Mouse (Mus musculus): ENCODE measurements around the gene Apoa2.

The Apoa2 gene

GRCm38 (mm10) chr1:171205704-171206493 is 19.0 kb upstream of the Apoa2 start:
- DNase-seq (ENCODE audit: low spot score in 2 of 2) = no peak

- DNase-seq (ENCODE audit: low spot score in 2 of 2) = no peak
Measured at GRCm38 (mm10) chr1:171209409-171209808, 15.4 kb upstream of the Apoa2 start.

DNA sequence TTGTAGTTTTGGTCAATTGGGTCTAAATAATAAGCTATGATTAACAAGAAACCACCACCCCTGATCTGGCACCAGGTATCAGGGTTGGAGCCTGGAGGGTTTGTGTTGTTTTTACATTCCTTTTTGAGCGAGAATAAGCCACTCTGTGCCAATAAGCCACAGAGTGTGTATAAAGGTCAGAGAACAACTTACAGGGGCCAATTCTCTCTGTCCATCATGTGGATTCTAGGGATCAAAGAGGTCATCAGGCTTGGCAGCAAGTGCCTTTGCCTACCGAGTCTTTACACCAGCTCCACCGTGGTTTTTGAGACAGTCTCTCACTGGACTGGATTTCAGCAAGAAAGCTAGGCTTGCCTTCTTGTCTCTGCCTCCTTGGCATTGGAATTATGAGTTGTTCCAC is 12.0 kb upstream of the Apoa2 start:
- DNase-seq (ENCODE audit: low spot score in 2 of 2) = no peak

- no peak for DNase-seq (ENCODE audit: low spot score in 2 of 2)
Measured at GRCm38 (mm10) chr1:171213801-171214496, 10.9 kb upstream of the Apoa2 start, which contains the start of gene Nr1i3. Nr1i3 (plus strand) TSS chr1:171213970.

DNA sequence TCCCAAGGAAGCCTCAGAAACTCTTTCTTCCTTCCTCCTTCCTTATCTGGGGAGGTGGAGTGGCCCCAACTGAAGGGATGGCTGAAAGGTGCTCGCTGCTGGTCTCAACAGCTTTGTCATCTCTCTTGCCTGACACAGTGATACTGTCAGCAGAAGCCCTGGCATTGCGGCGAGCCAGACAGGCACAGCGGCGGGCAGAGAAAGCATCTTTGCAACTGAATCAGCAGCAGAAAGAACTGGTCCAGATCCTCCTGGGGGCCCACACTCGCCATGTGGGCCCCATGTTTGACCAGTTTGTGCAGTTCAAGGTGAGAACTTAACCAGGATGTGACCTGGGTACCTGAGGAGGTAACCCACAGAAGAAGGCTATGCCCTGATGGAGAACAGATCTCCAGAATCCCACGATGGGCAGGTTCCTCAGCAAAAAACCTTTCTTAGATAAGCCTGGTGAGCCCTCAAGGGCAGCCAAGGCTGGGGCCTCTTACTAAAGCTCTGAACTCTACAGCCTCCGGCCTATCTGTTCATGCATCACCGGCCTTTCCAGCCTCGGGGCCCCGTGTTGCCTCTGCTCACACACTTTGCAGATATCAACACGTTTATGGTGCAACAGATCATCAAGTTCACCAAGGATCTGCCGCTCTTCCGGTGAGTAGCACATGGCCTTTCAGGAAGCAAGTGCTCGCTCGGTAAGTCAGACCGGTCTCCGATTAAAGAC is 8.5 kb upstream of the Apoa2 start:
- no peak for DNase-seq (ENCODE audit: low spot score in 2 of 2)

DNA sequence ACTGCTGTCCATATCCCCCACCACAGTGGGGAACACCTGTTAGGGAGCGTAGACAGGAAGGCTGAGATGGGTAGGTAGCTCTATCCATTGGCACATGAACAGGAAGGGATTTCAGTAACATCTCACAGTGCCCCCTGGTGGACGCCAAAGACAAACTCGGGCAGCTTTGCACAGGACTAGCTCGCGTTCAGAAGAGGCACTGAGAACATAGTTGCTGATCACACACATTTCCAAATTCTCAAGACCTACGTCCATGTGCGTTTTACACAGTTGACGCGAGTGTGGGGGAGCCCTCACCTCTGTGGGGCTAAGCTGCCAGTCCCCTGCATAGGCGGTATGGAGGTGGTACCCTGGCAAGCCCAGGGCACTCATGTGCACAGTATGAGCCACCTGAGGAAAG is 4.0 kb upstream of the Apoa2 start:
- DNase-seq (ENCODE audit: low spot score in 2 of 2) = peak; percentile 75 to 86

DNA sequence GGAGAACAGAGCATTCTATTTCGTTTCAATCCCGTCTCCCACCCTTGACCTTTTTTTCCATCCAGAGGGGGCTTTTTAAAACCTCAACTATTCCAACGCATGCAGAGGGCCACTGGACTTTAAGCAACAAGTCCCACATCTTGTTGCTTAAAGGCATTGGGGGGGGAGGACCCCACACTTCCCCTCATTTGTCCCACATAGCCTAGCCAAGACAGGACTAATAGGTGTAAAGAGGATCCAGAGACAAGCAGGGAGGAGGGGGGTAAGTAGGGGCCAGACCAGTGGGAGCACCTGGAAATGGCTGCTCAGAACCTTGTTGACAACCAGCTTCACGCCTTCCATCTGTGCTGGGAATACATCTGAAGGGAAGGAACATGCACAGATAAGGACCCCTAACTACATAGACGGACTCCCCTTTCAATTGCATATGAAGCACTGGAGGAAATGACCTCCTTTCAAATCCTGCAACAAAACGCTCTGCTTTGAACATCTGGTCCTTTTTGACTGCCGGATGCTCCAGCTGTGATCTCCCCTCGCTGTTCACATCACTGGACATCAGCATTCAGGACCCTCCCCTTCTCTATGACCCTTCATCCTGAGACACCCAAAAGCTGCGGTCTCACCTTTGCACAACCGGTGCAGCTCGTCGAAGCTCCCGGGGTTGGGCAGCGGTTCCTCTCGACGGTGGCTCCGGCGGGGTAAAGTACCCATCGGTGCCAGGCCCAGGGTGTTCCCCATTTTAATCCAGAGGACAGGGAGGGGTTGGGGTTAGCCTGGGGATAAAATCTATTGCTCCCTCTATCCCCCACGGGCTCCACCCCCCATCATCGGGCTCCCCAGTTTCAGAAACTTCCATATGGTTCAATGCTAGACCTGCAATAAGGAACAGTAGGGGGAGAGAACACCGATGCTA is 3.3 kb upstream of the Apoa2 start:
- no peak for DNase-seq (ENCODE audit: low spot score in 2 of 2)

DNA sequence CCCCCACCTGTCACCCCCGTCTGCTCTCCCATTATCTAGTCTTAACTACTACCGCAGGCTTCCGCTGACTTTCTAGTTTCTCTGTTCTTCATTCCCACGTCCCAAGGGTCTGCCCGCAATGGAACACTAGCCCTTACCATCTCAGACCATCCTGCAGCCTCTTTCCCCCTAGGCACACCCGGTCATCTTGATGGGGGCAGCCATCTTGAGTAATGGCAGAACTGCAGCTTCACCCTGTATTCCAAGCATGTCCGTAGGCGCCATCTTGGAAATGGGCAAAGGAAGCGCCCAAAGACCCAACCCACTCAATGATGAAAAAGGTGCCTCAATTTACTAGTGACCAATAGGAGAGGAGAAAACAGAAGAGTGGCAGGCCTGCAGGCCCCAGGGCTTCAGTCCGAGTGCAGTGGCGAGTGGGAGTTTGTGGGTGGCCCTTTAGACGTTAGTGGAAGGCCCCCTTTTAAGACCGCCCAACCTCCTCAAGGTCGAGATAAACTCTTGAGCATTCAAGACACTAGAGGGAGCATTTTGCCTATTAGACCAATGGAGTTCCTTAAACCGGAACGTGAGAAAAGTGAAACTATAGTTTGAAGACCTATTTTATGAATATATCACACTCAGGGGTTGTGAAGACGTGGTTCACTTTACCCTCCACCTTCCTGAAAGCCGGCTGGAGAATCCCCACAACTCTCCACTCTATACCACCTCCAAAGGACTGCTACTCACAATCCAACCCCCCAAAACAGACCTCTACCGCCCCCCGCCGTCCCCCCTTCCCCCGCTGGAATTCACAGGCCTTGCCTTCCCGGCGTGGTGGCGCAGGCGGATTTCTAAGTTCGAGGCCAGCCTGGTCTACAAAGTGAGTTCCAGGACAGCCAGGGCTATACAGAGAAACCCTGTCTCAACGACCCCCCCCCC is 2.4 kb upstream of the Apoa2 start, which contains the start of gene Tomm40l:
Gene Tomm40l, minus strand, starts transcription at position 277 of the 918 bp plus-strand sequence.
- DNase-seq (ENCODE audit: low spot score in 2 of 2) = peak; percentile 96 to 98

DNA sequence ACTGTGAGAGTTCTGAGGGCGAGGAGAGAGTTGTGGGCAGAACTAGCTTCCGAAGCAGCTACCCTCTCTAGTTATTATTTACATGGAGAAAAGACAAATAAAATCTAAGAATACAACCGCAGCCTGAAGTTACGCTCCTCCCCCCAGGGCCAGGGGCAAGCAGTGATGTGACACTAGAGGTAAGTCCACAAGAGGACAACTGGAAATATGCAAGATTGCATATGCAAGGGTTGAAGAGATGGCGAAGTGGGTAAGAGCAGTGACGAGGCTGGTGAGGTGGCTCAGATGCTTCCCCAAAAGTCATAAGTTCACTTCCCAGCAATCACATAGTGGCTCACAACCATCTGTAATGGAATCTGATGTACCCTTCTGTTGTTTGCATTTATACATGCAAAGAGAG is 1.7 kb upstream of the Apoa2 start:
- no peak for DNase-seq (ENCODE audit: low spot score in 2 of 2)

- DNase-seq (ENCODE audit: low spot score in 2 of 2) = no peak
Measured at GRCm38 (mm10) chr1:171223796-171224195, 1.1 kb upstream of the Apoa2 start.

DNA sequence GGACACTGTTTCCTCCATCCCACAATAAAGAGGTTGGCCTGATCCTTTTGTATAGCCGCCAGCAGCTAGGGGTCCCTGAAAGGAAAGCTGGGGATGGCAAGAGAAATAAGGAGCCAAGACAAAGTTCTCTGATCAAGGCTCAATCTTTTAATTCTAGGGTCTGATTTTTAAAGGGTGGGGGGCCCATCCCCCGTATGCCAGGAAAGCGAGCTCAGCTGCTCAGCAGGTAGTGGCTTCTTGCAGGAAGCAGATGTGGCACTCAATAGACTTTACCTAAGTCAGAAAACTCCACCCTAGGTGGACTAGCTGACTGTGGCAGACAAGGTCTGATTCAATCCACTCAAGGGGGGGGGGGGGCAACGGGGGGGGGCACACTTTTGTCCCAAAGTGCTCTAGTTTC is 1.9 kb downstream of the Apoa2 start:
- no peak for DNase-seq (ENCODE audit: low spot score in 2 of 2)

DNA sequence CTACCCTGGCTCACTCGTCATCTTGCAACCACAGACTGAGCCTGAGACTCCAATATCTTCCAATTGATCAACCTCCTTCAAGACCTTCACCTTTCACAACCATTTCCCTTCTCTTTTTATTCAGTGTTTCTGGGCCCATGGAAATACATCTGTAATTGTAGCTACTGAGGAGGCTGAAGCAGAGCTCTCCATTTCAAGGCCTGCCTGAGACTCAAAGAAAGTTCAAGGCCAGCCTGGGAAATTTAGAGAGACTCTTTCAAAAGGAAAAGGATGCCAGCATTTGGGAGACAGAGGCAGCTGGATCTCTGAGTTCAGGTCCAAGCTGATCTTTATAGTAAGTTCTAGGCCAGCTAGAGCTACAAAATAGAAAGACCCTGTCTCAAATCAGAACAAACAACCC is 3.0 kb downstream of the Apoa2 start:
- DNase-seq (ENCODE audit: low spot score in 2 of 2) = no peak

DNA sequence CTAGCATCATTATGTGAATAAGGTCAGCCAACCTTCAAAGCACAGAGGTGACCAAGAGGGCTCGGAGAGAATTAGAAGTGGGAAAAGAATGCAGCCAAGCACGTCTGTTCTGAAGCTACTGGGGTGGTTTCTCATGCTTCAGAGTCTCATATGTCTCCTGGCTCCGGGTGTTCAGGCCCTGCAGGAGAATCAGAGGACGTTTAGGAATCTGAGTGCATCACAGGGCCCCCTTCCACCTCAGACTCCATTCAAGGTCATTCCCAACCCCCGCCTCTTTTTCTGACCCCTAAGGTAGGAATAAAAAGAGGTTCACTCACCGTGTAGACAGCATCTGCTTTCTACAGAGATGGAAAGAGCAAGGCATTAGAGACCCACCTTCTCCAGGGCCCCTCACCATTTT is 4.9 kb downstream of the Apoa2 start:
- DNase-seq (ENCODE audit: low spot score in 2 of 2) = no peak

DNA sequence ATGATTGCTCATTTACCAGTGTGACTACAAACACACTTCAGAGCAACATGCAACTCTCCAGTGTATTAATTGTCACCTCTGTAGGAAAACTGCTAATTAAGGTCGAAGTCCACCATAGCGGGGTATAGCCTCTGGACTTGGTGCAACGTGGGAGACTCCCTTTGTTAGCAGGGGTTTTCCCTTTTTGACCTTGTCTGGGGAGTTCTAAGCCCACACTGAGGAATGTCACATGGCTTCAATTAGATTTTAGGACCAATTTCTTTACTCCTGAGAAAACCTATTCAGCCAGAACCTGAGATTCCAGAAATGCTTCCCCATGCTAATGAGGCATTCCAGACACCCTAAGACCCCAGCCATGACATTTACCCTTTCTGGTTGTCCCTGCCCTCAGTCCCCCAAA is 5.4 kb downstream of the Apoa2 start:
- no peak for DNase-seq (ENCODE audit: low spot score in 2 of 2)

- DNase-seq (ENCODE audit: low spot score in 2 of 2) = no peak
Measured at GRCm38 (mm10) chr1:171231844-171232243, 7.0 kb downstream of the Apoa2 start.

GRCm38 (mm10) chr1:171232348-171232747 is 7.5 kb downstream of the Apoa2 start:
- no peak for DNase-seq (ENCODE audit: low spot score in 2 of 2)

GRCm38 (mm10) chr1:171232800-171233730 is 8.2 kb downstream of the Apoa2 start:
- no peak for DNase-seq (ENCODE audit: low spot score in 2 of 2)

DNA sequence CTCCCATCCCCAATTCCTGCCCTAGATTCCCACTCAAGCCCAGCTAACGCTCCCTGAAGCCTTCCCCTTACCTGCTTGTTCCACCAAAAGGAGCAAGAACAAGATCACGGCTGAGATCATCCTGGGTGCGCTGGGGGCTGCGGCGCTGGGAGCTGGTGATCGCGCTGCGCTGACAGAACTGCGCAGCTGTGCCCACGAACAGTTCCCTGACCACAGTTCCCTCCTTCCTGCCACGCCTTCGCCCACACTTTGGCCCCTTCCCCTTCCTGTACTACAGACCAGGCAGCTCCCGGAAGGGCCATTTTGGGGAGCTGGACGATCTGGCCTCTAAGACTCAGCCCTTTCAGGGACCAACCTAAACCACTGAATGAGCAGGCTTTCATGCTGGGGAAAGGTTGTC is 9.3 kb downstream of the Apoa2 start, which contains the start of gene Fcer1g:
Gene Fcer1g, minus strand, starts transcription at position 240 of the 400 bp plus-strand sequence.
- no peak for DNase-seq (ENCODE audit: low spot score in 2 of 2)

DNA sequence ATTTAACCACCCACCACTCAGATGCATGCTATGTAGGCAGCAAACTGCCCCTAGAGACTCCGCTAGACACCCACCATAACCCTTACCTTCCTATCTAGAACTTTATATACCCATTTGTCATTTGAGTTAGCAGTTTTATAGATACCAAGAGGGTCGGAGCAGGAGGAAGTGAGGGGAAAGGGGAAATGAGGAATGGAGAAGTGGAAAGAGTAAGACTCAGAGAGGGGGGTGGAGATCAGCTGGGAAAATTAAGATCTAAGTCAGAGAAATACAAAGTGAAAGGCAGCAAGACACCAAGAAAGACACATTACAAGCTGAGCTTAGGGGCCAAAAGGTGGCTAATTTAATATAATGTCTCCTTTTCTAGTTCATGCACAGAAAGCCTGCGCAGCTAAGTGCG is 9.7 kb downstream of the Apoa2 start:
- DNase-seq (ENCODE audit: low spot score in 2 of 2) = no peak

All from right cerebral cortex, postnatal 36 days (tissue).